Mouse (Mus musculus): ENCODE results near the gene Anapc7.

- TF ChIP-seq CTCF (IDR thresholded peaks at IDR 0.05; ENCODE audit: insufficient read depth, low read depth, low read length), result no peak
- no peak for TF ChIP-seq POLR2A (IDR thresholded peaks at IDR 0.05; ENCODE audit: insufficient read depth, low read depth, low read length)
Measured at GRCm38 (mm10) chr5:122459335-122459734, 37.8 kb downstream of the Anapc7 start.
